8 mouse cellular contexts compared by ENCODE assay signal in genomic region chr2:132575256-132575655, GRCm38 (mm10). TPM values are rescaled to one million over a fixed set of nuclear protein-coding genes. Genes with fewer than 3 reads are reported as not detected.
DNase-seq lines count a peak whose midpoint lies in the region; ATAC-seq lines count a peak whose summit lies in the region.

No protein-coding gene starts in this region.

- WGBS in forebrain, embryonic 15.5 days = 74% methylated on average over 3 of the region's 3 CpGs
- WGBS in forebrain, embryonic 12.5 days = 85% methylated on average over 3 of the region's 3 CpGs
- WGBS in limb, embryonic 11.5 days = 51% methylated on average over 3 of the region's 3 CpGs
- 61% methylated on average over 3 of the region's 3 CpGs for WGBS in limb, embryonic 10.5 days
- 50% methylated on average over 3 of the region's 3 CpGs for WGBS in neural tube, embryonic 13.5 days

- H3K27me3 ChIP-seq in forebrain, embryonic 15.5 days = no peaks in the 10 kb centered on the region
- no peaks in the 10 kb centered on the region for H3K27me3 ChIP-seq in forebrain, embryonic 12.5 days
- no peaks in the 10 kb centered on the region for H3K27me3 ChIP-seq in limb, embryonic 11.5 days (ENCODE audit: control insufficient read depth, insufficient read depth, low read length)
- H3K27me3 ChIP-seq in limb, embryonic 10.5 days (ENCODE audit: low read depth, poor library complexity, severe bottlenecking) = no peaks in the 10 kb centered on the region
- no peaks in the 10 kb centered on the region for H3K27me3 ChIP-seq in neural tube, embryonic 13.5 days

- peak; percentile 18 for DNase-seq in limb, embryonic 11.5 days (ENCODE audit: low spot score)
- no peak for DNase-seq in limb, embryonic 10.5 days (ENCODE audit: low spot score)
- DNase-seq in induced T-regulatory cell, adult 2 months (ENCODE audit: low read depth) = peak; percentile 18
- no peak for DNase-seq in left cerebral cortex, adult 18-20 months (ENCODE audit: low spot score in 2 of 2)
- DNase-seq in right cerebral cortex, postnatal 4 days = no peak

- peaks cover 15% of the 10 kb centered on the region; the same call in 1 of the 2 replicates for H3K36me3 ChIP-seq in forebrain, embryonic 15.5 days
- H3K36me3 ChIP-seq in forebrain, embryonic 12.5 days (replicated peaks) = peaks cover 13% of the 10 kb centered on the region; the same call in 1 of the 2 replicates
- H3K36me3 ChIP-seq in limb, embryonic 11.5 days (ENCODE audit: control insufficient read depth, insufficient read depth, low read length) = no peaks in the 10 kb centered on the region
- peaks cover 19% of the 10 kb centered on the region for H3K36me3 ChIP-seq in limb, embryonic 10.5 days
- peaks cover 14% of the 10 kb centered on the region for H3K36me3 ChIP-seq in neural tube, embryonic 13.5 days

- ATAC-seq in forebrain, embryonic 15.5 days (replicated peaks) = no peak
- ATAC-seq in forebrain, embryonic 12.5 days (ENCODE audit: low FRiP score) = no peak
- no peak for ATAC-seq in limb, embryonic 11.5 days (ENCODE audit: insufficient number of reproducible peaks, low FRiP score, low TSS enrichment, low read depth)
- no peak for ATAC-seq in neural tube, embryonic 13.5 days (ENCODE audit: low read depth)

- no peak overlapping the region for H3K27ac ChIP-seq in forebrain, embryonic 15.5 days (replicated peaks)
- no peak overlapping the region for H3K27ac ChIP-seq in forebrain, embryonic 12.5 days
- H3K27ac ChIP-seq in limb, embryonic 11.5 days (replicated peaks; ENCODE audit: low read depth, low read length) = no peak overlapping the region
- H3K27ac ChIP-seq in limb, embryonic 10.5 days = no peak overlapping the region
- H3K27ac ChIP-seq in neural tube, embryonic 13.5 days (replicated peaks) = no peak overlapping the region

- H3K4me2 ChIP-seq in forebrain, embryonic 15.5 days (replicated peaks) = peak overlapping the region; percentile 50; the same call in 1 of the 2 replicates
- H3K4me2 ChIP-seq in forebrain, embryonic 12.5 days = no peak overlapping the region
- H3K4me2 ChIP-seq in limb, embryonic 11.5 days (ENCODE audit: low read depth, severe bottlenecking) = no peak overlapping the region
- peak overlapping the region; percentile 64 for H3K4me2 ChIP-seq in neural tube, embryonic 13.5 days

- no peaks in the 10 kb centered on the region for H3K9me3 ChIP-seq in forebrain, embryonic 15.5 days
- H3K9me3 ChIP-seq in forebrain, embryonic 12.5 days = no peaks in the 10 kb centered on the region
- H3K9me3 ChIP-seq in limb, embryonic 11.5 days (ENCODE audit: control insufficient read depth, low read length) = no peaks in the 10 kb centered on the region; the same call in 1 of the 2 replicates
- no peaks in the 10 kb centered on the region; the same call in 1 of the 2 replicates for H3K9me3 ChIP-seq in limb, embryonic 10.5 days (replicated peaks)
- H3K9me3 ChIP-seq in neural tube, embryonic 13.5 days = no peaks in the 10 kb centered on the region

- peaks cover 21% of the 10 kb centered on the region for H3K4me1 ChIP-seq in forebrain, embryonic 15.5 days
- peaks cover 19% of the 10 kb centered on the region for H3K4me1 ChIP-seq in forebrain, embryonic 12.5 days
- no peaks in the 10 kb centered on the region for H3K4me1 ChIP-seq in limb, embryonic 11.5 days (ENCODE audit: control insufficient read depth, insufficient read depth, low read length)
- H3K4me1 ChIP-seq in limb, embryonic 10.5 days = peaks cover 19% of the 10 kb centered on the region
- peaks cover 21% of the 10 kb centered on the region for H3K4me1 ChIP-seq in neural tube, embryonic 13.5 days (replicated peaks)

- H3K9ac ChIP-seq in forebrain, embryonic 15.5 days (replicated peaks) = no peak overlapping the region
- H3K9ac ChIP-seq in forebrain, embryonic 12.5 days = no peak overlapping the region
- no peak overlapping the region for H3K9ac ChIP-seq in limb, embryonic 11.5 days (ENCODE audit: low read length)
- H3K9ac ChIP-seq in neural tube, embryonic 13.5 days = no peak overlapping the region

- H3K4me3 ChIP-seq in forebrain, embryonic 15.5 days = 0 out of 2 replicates have a peak overlapping the region, but pooled peaks have one; percentile 77
- H3K4me3 ChIP-seq in forebrain, embryonic 12.5 days (replicated peaks) = no peak overlapping the region
- H3K4me3 ChIP-seq in limb, embryonic 11.5 days (ENCODE audit: low read depth, low read length) = no peak overlapping the region
- H3K4me3 ChIP-seq in limb, embryonic 10.5 days = no peak overlapping the region
- peak overlapping the region; percentile 80; the same call in 1 of the 2 replicates for H3K4me3 ChIP-seq in neural tube, embryonic 13.5 days

RNA-seq across cellular contexts. Expression of gene Gpcpd1, which starts 12.3 kb away (rescaled TPM):
- polyA plus RNA-seq in forebrain, embryonic 15.5 days (2015; fragmentation: Nextera tagmentation; extraction: Ambion mirVana) = 85.7 and 85.9 TPM in 2 replicates
- 58.4 and 59.3 TPM in 2 replicates for polyA plus RNA-seq in forebrain, embryonic 12.5 days (2016; fragmentation: Nextera tagmentation; extraction: Ambion mirVana)
- polyA plus RNA-seq in limb, embryonic 11.5 days (2014; fragmentation: Nextera tagmentation; extraction: Ambion mirVana) = 25.8 and 31.9 TPM in 2 replicates
- 21.9 and 29.4 TPM in 2 replicates for polyA plus RNA-seq in limb, embryonic 10.5 days (2016; fragmentation: Nextera tagmentation; extraction: Ambion mirVana)
- 84.8 and 89.7 TPM in 2 replicates for polyA plus RNA-seq in neural tube, embryonic 13.5 days (2015; fragmentation: Nextera tagmentation; extraction: Ambion mirVana)
- total RNA-seq in left cerebral cortex, adult 18-20 months (2021) = 10 to 100 TPM; 69.9 to 77.5 TPM

Comparison
In these comparisons a context has a peak if more than half of its experiments do, and no peak if none do; other contexts are left out.
1. H3K4me2 ChIP-seq: peak in forebrain, embryonic 15.5 days (single experiment) and neural tube, embryonic 13.5 days (single experiment); none in forebrain, embryonic 12.5 days (single experiment) and limb, embryonic 11.5 days (single experiment).
2. H3K4me3 ChIP-seq: peak in forebrain, embryonic 15.5 days (single experiment) and neural tube, embryonic 13.5 days (single experiment); none in forebrain, embryonic 12.5 days (single experiment), limb, embryonic 11.5 days (single experiment) and limb, embryonic 10.5 days (single experiment).
3. DNase-seq: peak in limb, embryonic 11.5 days (single experiment) and induced T-regulatory cell, adult 2 months (single experiment); none in limb, embryonic 10.5 days (single experiment), left cerebral cortex, adult 18-20 months (0 of 2) and right cerebral cortex, postnatal 4 days (single experiment).